Mouse (Mus musculus) ES-Bruce4 (cell line): Measurements from ENCODE around the gene Zfp764.

Source experiments
- CTCF ChIP-seq: IDR thresholded peaks from one replicate; pipeline ENCODE4 v1.8.1; 2011; ENCODE audit warnings: low read depth, low read length
- POLR2A ChIP-seq: IDR thresholded peaks from one replicate; pipeline ENCODE4 v1.8.1; 2011; ENCODE audit warnings: low read length; ENCODE audit not compliant: insufficient read depth

- TF ChIP-seq POLR2A (no peak), CTCF (no peak)
Measured at GRCm38 (mm10) chr7:127411418-127411817, 4.8 kb upstream of the Zfp764 start.
